In the genomic region with DNA sequence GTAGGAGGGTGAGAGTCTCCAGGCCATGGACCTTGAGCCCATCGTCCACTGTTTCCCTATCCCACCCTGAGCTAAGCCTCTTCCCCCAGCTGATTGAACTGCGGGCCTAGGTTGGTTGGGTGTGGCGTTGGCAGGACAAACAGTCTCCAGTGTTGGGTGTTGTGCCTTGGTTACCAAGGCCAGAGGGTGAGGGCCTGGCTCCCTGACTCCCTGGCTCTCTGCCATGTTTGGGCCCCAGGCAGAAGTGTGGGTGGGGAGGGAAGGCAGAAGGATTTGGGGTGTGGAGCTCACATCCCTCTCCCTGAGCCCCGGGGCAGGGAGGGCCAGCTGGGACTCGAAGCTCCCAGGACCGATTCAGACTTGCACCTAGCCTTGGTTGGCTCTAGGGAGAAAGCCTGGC, we compare ENCODE assay signal across 11 mouse cellular contexts. TPM values are rescaled to one million over a fixed set of nuclear protein-coding genes. Genes with fewer than 3 reads are reported as not detected.
DNase-seq lines count a peak whose midpoint lies in the region; ATAC-seq and TF ChIP-seq lines count a peak whose summit lies in the region.
"Had no signal": no experiment of that assay in that cellular context is flagged by ENCODE, and none has a peak within 500 bp of the region (broad histone marks: within the 10 kb centered on the region; RNA-seq: fewer than 3 reads in every experiment).

No protein-coding gene starts in this region.

- peaks cover 25% of the 10 kb centered on the region for H3K4me1 ChIP-seq in lung, adult 2 months (ENCODE audit: control insufficient read depth, insufficient read depth, low read length)
- peaks cover 30% of the 10 kb centered on the region for H3K4me1 ChIP-seq in stomach, embryonic 16.5 days (ENCODE audit: control insufficient read depth, insufficient read depth, low read length)

- no peaks in the 10 kb centered on the region for H3K36me3 ChIP-seq in stomach, embryonic 16.5 days (ENCODE audit: control insufficient read depth, insufficient read depth, low read length)

- H3K9ac ChIP-seq in stomach, embryonic 16.5 days (ENCODE audit: low read length), result peak overlapping the region; percentile 37; the same call in 1 of the 2 replicates

- no peak for TF ChIP-seq CTCF in lung, adult 2 months (IDR thresholded peaks at IDR 0.05; ENCODE audit: insufficient read depth, low read length)

- 0 out of 2 replicates have a peak overlapping the region, but pooled peaks have one; percentile 13 for H3K4me2 ChIP-seq in stomach, embryonic 16.5 days (ENCODE audit: low read depth, low read length)

- H3K27ac ChIP-seq in stomach, embryonic 16.5 days (ENCODE audit: low read length), result peak overlapping the region; percentile 98

- no peak overlapping the region for H3K4me3 ChIP-seq in lung, adult 2 months (replicated peaks; ENCODE audit: extremely low read depth, low read depth, low read length)
- no peak overlapping the region for H3K4me3 ChIP-seq in stomach, embryonic 16.5 days (replicated peaks; ENCODE audit: low read length)

- H3K9me3 ChIP-seq in stomach, embryonic 16.5 days (replicated peaks; ENCODE audit: control insufficient read depth, low read length), result no peaks in the 10 kb centered on the region

- TF ChIP-seq POLR2A in lung, adult 2 months (IDR thresholded peaks at IDR 0.05; ENCODE audit: borderline replicate concordance, extremely low read depth, low read depth, low read length), result no peak

- no peaks in the 10 kb centered on the region for H3K27me3 ChIP-seq in stomach, embryonic 16.5 days (ENCODE audit: control insufficient read depth, insufficient read depth, low read length)

- ATAC-seq in stomach, embryonic 16.5 days (ENCODE audit: insufficient read depth, low FRiP score), result peak; percentile 69

- WGBS in lung, adult 2 months, result 40% methylated on average over 6 of the region's 6 CpGs
- WGBS in stomach, embryonic 16.5 days, result 57% methylated on average over 6 of the region's 6 CpGs

- peak; percentile 95 for DNase-seq in heart, adult 11 months
- DNase-seq in heart, adult 8-10 months (ENCODE audit: low spot score), result no peak
- peak; percentile 50 for DNase-seq in adipocyte (ENCODE audit: low spot score)
- peak; percentile 78 for DNase-seq in lung, adult 2 months
- DNase-seq in layer of hippocampus, postnatal 10 days (ENCODE audit: low spot score in 2 of 2), result no peak
- no peak for DNase-seq in left cerebral cortex, adult 9 months (ENCODE audit: low spot score in 2 of 2)
- DNase-seq in layer of hippocampus, adult 9-11 months, result no peak
- DNase-seq: midbrain, embryonic 14.5 days; thymus, adult 2 months had no signal

RNA-seq across cellular contexts. Expression of gene Krt42, which starts 19.3 kb away (rescaled TPM):
- not detected for total RNA-seq in heart, adult 8-10 months (2022)
- polyA plus RNA-seq in lung, adult 2 months (2012; rRNA removed), result not detected in 2 replicates
- polyA plus RNA-seq in stomach, embryonic 16.5 days (2015; fragmentation: Nextera tagmentation; extraction: Ambion mirVana), result not detected in 2 replicates
- total RNA-seq in layer of hippocampus, postnatal 10 days (2021), result not detected
- total RNA-seq: left cerebral cortex, postnatal 25 days had no signal
- polyA plus RNA-seq: midbrain, embryonic 14.5 days had no signal

RNA-seq across cellular contexts. Expression of gene Krt17, which starts 28.1 kb away (rescaled TPM):
- total RNA-seq in heart, adult 8-10 months (2022), result not detected
- polyA plus RNA-seq in lung, adult 2 months (2012; rRNA removed), result 0.38 and 0.65 TPM in 2 replicates
- polyA plus RNA-seq in stomach, embryonic 16.5 days (2015; fragmentation: Nextera tagmentation; extraction: Ambion mirVana), result 34.0 and 45.6 TPM in 2 replicates
- total RNA-seq in layer of hippocampus, postnatal 10 days (2021), result not detected
- polyA plus RNA-seq: midbrain, embryonic 14.5 days had no signal

RNA-seq across cellular contexts. Expression of gene Eif1, which starts 30.7 kb away (rescaled TPM):
- 1,000 to 10,000 TPM; 1,527 to 1,967 (median 1,680) TPM for total RNA-seq in heart, adult 8-10 months (2022)
- 125 and 131 TPM in 2 replicates for polyA plus RNA-seq in lung, adult 2 months (2012; rRNA removed)
- 1,614 and 1,638 TPM in 2 replicates for polyA plus RNA-seq in stomach, embryonic 16.5 days (2015; fragmentation: Nextera tagmentation; extraction: Ambion mirVana)
- total RNA-seq in layer of hippocampus, postnatal 10 days (2021), result 100 to 1,000 TPM; 648 to 674 TPM

RNA-seq across cellular contexts. Expression of gene Krt16, which starts 40.2 kb away (rescaled TPM):
- total RNA-seq in heart, adult 8-10 months (2022), result not detected
- 0.58 TPM in 1 of 2 replicates, not detected in the other for polyA plus RNA-seq in lung, adult 2 months (2012; rRNA removed)
- polyA plus RNA-seq in stomach, embryonic 16.5 days (2015; fragmentation: Nextera tagmentation; extraction: Ambion mirVana), result 1.6 and 2.2 TPM in 2 replicates
- not detected for total RNA-seq in layer of hippocampus, postnatal 10 days (2021)
- total RNA-seq: left cerebral cortex, postnatal 25 days had no signal
- polyA plus RNA-seq: midbrain, embryonic 14.5 days had no signal

RNA-seq across cellular contexts. Expression of gene Gast, which starts 45.3 kb away (rescaled TPM):
- total RNA-seq in heart, adult 8-10 months (2022), result not detected
- polyA plus RNA-seq in lung, adult 2 months (2012; rRNA removed), result not detected in 2 replicates
- polyA plus RNA-seq in stomach, embryonic 16.5 days (2015; fragmentation: Nextera tagmentation; extraction: Ambion mirVana), result 10.8 and 13.3 TPM in 2 replicates
- total RNA-seq in layer of hippocampus, postnatal 10 days (2021), result not detected
- total RNA-seq: left cerebral cortex, postnatal 25 days had no signal

Comparison
In these comparisons a context has a peak if more than half of its experiments do, and no peak if none do; other contexts are left out.
1. DNase-seq: peak in heart, adult 11 months (single experiment), adipocyte (single experiment) and lung, adult 2 months (single experiment); none in heart, adult 8-10 months (single experiment), layer of hippocampus, postnatal 10 days (0 of 2), left cerebral cortex, adult 9 months (0 of 2) and layer of hippocampus, adult 9-11 months (single experiment).